Mouse (Mus musculus) cerebellum, postnatal 36 days (tissue): ENCODE measurements around the gene Camta1.

Experiments
- DNase-seq, 2 experiments: peaks; one replicate each; pipeline ENCODE4 v3.0.0; 2021 to 2022; ENCODE audit warnings: mixed read lengths in 2 of 2

The Camta1 gene

DNA sequence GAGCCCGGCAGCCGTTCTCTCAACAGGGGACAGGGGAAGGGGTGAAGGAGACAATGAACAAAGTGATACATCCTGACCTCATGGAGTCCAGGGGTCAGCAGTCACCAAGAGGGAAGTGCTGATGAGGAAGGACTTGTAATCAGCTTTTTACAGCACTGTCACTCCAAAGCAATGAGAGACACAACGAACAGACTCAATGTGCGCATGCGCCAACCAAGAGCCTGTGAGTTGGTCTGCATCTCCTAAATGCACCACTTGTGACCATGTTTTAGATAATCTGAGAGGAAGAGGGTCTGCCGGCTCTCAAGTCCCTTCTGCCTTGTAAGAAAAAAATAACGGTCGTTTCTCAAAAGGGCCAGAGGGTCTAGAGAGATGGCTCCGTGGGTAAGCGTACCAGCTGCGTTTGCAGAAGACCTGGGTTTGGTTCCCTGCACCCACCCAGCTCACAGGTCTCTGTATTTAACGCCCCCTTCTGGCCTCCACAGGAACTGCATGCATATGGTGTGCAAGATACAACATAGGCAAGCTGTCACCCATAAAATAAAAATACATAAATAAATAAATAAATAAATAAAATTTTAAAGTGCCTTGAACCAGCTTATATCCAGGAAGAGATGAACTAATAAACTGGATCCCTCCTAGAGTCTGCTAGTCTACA, 178.7 kb downstream of the Camta1 start:
- DNase-seq: no peak

DNA sequence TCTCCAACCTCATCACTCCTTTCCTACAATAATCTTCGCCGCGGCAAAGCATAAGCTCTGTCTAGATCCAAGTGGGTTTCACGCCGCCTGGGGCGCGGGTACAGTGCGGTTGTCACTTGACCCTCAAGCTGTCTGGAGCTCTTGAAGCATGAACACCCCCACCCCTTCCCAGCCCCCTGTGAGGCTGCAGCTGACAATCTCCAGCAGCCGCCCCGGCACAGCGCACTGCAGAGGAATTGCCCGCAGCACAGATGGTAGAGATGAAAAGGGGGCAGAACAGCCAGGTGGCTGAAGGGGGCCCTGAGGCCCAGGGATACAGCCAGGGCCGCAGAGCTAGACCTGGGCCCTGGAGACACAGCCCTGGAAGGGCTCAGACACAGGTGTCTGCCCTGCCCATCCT, 189.2 kb downstream of the Camta1 start:
- no peak for DNase-seq

DNA sequence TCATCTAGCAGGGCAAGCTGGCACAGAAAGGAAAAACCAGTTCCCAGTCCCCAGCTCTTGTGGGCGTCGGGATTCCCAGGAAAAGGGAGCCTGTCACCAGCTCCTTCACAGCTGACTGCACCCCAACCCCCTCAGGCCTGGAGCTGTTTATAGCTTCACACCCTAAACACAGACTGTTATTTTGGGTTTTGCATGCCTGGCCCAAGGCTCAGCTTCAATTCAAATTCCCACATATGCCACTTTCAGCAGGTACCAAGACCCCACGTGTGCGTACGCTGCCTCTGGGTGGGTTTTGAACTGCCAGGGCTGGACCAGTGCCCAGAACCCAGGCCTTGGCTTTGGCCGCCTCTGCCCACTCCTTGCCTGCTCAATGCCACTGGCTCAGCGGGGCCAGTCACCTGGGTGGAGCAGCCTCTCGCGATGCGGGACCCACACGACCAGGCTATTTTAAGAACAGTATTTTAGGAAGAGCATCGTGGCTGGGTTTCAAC, 195.2 kb downstream of the Camta1 start:
- peak; percentile 69 for DNase-seq

DNA sequence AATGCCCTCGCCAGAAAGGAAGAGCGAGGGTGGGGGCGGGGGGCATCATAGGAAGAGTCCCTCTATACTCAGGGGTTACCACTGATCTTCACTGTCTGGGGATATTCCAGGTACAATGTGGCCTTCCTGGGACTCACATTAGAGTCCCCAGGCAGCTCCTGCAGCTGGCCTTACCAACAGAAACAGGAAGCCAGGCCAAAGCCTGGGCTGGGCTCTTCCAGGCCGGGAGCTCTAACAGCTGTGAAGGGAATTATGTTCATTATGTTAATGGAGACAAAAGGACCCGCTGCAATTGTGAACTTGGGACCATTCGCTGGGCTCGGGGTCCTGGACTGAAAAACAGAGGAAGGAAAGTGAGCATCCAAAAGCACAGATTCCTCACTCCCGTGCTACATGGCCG, 200.2 kb downstream of the Camta1 start:
- no peak for DNase-seq

DNA sequence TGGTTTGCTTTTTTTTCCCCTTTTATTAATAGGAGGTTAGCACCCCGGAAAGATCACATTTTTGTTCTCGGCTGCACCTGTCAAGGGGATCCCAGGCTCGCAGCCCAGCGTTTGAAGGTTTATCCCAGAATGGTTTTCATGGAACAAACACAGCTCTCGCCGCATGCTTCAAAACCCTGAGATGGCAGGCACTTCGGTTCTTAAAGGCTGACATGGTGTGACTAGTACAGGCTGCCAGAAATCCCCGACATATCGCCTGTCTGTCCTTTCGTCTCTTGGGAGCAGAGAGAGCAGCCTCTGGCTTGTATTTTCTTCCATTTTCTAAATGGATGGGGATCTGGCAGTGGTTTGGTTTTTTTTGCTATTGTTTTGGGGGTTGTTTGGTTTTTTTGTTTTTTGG, 205.2 kb downstream of the Camta1 start:
- DNase-seq: no peak

DNA sequence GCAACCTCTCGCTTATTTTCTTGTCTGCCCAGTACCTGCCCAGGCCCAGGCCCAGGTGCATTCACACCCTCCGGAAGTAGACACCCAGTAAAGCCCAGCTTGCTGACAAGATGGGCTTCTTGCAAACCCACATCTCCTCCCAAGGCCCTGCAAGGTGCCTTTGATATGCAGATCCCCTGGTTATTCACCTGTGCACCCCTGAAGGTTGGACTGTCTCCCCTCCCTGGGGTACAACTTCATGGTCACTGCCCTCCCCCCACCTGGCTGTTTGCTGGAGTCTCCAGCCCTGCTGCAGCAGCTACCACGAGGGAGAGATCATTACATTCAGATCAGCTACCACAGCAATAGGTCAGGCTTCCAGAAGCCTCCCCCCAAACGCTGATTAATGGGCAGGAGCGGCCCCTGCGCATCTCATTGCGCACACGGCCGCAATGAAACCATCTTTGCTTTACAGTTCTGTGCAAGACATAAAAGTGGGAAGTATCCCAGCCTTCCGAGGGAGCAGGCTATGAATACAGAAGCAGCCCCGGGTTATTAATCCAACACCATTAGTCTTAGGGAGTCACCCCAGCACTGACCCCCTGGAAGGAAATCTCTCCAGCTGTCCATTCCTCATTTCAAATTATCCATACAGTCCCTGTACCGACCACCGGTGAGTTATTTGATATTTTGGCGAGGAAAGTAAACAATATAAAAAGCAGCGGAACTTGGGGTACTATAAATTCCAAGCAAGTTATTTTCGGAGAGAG, 205.9 kb downstream of the Camta1 start:
- DNase-seq: no peak

DNA sequence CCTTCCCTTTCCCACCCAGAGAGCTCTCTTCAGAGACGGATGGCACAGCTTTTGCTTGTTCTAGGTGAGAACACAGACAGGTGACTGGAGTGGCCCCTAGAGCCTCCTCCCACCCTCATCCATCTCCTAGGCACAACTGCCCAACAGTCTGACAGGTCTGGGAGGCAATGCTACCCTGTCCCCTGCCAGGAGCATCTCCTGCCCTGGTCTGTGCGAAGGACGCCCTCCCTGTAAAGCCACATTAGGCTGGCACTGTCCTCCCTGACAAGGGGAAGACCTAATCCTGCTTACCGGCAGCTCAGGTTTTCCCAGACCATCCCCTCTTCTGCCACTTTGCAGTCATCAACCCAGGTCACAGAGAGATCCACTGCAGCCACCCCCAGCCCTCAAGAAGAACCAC, 206.4 kb downstream of the Camta1 start:
- DNase-seq: no peak

DNA sequence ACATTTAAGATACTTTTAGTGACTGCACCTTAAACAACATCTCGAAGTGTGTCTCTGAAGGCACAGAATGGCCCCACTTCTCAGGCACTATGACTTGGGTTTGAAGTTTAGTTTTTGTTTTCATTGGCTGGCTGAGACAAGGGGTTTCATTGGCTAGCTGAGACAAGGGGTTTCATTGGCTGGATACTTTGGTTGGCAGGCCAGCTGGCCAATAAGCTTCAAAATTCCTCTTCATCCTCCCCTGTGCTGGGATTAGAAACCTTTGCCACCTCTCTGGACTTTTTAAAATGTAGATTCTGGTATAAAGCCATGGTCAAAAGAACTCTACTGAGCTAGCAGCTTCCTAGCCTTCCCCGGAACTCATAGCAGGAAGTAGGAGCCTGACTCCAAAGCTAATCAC, 219.3 kb downstream of the Camta1 start:
- DNase-seq: no peak

DNA sequence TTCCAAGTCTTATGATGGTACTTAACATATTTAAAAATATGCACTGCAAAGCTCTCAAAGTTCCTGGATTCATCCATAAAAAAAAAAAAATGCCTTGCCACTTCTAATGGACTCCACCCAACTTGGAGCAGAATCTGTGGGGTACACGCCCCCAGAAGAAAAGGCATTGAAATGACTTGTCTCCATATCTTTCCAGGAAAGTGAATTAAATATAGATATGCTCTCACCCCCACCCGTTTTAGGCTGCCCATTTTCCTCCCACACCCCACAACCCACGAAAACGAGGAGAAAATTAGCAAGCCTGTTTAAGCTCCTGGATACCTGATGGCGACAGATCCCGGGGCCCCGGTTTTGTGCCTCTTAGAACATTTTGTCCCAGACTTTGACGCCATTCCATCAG, 220.7 kb downstream of the Camta1 start:
- DNase-seq: no peak

DNA sequence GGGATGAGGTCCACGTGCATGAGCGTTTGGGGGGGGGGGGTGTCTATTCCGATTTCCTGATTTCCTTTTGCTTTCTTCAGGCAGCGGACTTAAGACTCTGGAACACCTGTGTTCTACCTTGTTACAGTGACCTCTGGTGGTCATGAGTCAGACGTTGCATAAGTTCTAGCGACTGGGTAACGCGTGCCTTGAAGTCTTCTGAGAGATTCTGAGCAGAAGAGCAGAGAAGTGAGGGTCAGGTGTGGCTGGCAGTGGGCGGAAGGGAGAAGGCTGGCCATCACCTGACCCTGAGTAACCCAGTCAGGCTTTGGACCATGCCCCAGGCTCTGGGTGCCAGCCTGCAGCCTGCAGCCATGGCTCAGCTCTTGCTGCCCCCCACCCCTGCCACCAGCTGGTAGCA, 222.7 kb downstream of the Camta1 start:
- peak; percentile 58 to 72 for DNase-seq

DNA sequence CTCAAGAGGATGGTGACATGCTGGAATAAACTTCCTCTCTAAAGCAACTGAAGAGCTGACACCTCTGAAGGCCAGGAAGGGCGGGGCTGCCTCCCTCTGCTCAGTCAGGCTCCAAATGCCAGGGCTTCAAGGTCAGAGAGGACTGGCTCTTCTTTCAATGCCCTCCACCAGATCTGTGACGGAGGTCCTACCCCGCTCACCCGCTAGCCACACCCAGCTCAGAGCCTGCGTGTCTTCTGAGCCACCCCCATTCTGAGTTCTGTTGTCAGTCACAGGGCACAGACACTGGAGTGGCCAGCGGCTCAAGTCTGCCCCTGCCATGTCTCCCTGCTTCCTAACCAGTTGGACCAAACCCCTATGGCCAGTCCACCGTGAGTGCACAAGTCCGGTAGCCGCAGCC, 224.3 kb downstream of the Camta1 start:
- DNase-seq: no peak

DNA sequence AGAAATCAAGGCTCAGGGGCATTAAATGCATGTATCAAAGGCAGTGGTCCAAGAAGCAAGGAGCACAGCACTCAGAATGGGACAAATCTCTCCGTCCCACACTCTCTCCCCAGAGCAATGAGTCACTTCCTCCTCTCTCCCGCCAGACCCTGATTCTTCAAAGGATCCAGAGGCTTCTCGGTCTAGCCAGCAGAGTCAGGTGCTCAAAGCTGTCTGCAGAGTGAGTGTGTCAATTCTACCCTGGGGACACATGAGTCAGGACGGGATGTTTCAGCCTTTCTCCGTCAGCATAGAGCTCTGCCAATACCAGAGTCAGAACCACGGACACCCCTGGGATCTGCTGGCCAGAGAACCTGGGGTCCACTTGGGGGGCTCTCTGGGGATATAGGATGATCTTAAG, 226.9 kb downstream of the Camta1 start:
- DNase-seq: no peak

DNA sequence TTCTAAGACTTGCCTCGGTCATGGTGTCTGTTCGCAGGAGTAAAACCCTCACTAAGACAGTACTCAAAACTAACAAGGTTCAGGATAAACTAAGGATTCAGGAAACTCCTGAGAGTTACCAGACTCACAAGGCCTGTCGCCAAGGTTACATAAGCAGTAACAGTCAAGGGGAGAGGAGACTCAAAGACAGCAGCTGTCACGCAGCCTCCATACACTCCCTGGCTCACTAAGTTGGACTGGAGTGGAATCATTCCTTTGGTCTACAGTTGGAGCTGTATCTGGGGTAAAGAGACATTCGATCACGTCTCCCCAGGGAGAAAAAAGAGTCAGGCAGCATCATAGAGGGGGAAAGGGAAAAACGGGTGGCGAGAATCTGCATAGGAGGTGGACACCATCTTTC, 227.9 kb downstream of the Camta1 start:
- no peak for DNase-seq

DNA sequence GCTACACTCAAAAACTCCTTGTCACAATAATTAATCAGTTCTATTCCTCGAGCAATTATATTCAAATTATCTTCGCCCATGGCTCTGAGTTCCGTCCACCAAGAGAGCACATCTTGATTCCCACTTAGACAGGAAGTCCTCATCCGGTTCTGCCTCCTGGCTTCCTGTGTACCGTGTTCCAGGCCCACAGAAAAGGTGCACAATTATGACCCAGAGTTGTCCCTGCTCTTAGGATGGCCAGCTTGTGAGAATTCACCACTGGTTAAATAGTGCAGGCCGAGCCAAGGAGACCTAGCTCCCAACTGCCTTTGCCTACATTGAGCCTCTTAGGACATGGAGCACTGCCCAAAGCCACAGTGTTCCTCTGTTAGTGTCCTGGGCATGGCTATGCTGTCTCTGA, 229.4 kb downstream of the Camta1 start:
- no peak for DNase-seq

DNA sequence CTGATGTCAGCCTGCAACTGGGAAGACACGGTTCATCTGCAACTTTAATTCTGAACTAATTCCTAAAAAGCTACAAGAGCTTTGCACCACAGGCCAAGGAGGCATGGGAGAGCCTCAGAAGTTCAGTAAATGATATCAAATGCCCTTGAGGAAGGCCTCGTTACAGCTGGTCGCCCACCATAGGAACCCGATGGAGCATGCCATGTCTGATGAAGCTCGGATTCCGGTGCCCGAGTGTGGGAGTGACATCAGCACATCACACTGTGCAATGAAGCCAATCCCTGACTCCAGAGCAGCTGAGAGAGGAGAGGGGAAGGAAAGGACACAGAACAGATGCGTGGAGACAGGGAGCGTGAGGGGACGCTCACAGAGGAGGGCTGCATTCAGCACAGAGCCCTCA, 231.0 kb downstream of the Camta1 start:
- DNase-seq: no peak

DNA sequence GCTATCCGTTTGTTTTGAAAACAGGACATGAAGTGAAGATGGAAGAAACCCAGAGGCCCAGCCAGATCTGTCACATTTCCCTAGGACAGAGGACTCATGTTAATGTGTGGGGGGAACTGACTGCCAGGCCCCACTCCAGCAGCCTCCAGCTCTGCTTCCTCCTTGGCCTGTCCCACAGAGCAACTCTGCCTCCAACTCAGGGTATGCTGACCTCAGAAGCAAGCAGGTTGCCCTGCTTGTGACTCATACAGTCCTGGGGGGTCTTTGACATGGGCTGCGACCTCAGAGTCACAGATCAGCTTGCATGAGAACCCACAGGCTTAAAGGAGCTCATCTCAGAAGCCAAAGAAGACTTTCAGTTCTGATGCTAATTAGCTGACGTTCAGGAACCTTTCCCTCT, 231.4 kb downstream of the Camta1 start:
- no peak for DNase-seq

DNA sequence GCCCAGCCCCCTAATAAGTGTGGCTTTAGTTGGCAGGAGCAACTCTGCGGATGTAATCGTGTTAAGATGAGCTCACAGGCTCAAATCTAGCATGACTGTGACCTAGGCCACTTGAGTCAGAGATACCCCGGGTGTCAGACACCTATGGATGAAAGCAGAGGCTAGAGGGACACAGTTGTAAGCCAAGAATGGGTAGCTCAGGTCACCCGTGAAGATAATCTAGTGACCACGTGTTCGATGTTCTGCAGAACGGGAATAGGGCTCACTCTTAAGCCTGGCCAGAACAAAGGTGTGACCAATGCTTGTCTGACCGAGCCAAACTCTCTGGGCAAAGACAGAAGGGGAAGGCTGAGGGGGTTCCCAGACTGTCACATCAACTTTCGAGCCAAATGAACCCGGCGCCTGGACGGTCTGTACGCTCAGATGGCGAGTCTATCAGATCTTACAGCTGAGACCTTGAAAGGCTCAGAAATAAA, 242.1 kb downstream of the Camta1 start:
- no peak for DNase-seq

DNA sequence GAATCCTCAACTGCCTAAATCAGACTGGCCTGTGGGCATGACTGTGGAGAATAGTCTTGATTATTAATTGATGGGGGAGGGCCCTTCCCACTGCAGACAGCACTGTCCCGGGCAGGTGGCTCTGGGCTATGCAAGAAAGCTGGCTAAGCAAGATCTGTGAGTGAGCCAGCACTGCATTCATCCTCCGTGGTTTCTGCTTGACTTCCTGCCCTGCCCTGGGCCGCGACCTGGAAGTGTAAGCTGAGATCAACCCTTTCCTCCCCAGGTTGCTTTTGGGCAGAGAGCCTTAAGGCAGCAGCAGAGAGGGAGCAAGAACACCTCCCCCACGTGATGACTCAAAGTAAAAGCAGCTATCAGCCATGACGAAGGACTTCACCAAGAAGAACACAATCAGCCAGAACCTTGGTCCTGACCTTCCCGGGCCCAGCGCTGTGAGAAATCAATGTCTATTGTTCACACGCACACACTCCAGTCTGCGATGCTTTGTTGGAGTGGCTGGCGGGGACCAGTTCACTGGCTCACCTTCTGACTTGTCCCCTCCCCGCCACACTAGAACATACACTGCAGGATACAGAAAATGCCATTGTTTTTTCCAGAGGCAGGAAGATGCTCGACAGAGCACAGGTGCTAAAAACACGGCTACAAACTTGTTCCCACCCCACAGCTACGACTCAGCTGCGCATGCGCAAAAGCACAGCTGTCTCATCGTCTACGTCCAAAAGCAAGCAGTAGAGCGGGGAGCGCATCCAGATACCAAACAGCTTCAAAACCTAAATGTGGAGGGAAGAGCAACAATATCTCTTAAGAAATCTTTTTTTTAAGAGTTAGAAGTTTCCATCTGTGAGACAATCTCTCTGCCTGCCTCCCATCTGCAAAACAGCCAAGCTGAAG, 243.0 kb downstream of the Camta1 start:
- DNase-seq: no peak

DNA sequence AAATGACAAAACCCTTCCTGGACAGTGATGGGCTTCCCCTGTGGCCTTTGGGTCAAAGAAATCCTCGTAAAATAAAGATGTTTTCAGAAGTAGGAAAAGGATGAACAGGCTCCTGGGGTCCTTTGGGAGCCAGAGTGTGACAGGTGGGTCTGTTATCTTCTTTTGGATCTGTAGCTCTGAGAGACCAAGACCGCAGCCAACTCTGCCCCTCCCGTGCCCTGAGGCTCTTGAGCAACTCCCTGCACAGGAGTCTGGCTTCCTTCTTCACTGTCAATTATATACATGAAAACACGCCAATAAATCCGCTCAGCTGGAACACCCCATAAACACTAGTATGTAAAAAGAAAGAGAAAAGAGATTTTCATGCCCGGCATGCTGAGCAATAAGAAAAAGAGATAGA, 250.1 kb downstream of the Camta1 start:
- no peak for DNase-seq

DNA sequence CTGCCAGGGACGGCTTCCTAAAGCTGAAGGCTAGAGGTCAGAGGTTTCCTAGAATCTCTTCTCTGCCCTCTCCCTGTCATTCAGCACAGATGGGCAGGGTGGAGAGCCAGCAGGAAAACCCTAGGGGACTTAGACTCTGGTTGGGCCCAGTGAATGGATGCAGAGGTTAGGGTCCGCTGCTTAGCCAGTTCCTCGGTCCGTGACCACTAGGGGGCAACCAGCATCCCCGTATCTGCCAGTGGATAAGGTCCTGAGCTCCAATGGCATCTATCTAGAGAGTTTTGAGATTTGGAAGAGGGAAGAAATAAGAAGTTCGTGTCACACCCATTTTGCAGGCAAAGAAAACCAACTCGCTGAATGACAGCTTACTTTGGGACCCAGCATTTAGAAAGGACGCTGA, 251.4 kb downstream of the Camta1 start:
- peak; percentile 57 to 62 for DNase-seq

DNA sequence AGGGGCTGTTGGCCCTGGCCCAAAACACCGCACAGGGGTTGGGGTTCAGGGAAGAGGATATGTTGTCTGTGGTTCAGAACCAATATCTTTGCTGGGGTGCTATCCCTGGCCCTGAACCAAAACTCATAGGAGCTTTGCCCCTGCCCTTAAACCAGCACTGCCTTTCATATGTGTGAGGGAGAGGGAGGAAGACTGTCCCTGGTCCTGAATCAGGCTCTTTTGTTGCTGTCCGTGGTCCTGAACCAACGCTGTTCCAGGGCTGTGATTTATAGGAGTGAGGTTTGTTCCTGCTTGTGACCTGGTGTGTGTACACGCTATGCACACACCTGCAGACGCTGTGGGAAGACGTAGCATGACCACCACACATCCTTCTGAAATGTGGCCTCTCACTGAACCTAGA, 256.8 kb downstream of the Camta1 start:
- no peak for DNase-seq

DNA sequence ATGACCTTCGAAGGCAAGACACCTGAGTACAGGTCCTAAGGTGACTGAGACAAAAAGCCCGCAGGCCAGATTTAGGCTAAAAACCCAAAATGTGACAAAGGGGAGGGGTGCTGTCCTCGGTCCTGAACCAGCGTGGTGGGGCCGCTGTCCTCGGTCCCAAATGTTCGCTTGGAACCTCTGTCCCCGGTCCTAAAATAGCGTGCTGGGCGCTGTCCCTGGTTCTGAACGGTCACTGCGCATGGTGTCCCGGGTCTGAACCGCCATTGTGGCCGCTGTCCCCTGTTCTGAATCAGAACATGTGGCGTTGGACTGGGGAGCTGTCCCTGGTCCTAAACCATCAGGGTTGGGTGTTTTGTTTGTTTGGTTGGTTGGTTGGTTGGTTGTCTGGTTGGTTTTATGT, 257.2 kb downstream of the Camta1 start:
- peak in 1 of 2 experiments; percentile 29 for DNase-seq

DNA sequence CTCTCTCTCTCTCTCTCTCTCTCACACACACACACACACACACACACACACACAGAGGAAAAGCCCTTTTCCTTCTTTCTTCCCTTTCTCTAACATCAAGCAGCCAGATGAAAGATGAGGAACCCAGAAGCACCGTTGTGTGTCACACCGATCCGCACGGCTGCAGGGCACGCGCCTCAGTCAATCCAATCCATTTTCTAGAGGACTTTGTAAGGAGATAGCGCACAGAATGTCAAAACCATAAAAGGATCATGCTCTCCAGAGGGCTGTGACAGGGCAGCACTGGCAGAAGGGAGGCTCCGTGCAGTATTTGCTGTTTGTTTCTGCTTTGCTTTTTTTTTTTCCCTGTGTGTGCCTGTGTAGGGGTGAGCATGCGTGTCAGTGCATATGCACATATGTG, 258.1 kb downstream of the Camta1 start:
- DNase-seq: no peak
